Mouse (Mus musculus) midbrain, embryonic 15.5 days (tissue): Measurements from ENCODE around the gene 2210408I21Rik. TPM values are rescaled to one million over a fixed set of nuclear protein-coding genes. Genes with fewer than 3 reads are reported as not detected.

Source experiments
- ATAC-seq: fragments of 200-750 bp; cut with Nextera tagmentation; replicated peaks from 2 replicates; pipeline ENCODE4 v1.8.0; 2017; ENCODE audit warnings: moderate TSS enrichment
- H3K27ac ChIP-seq: fragments of 300-500 bp; sonication (generic); 2 replicates; pipeline ENCODE4 v1.5.1; 2015; ENCODE audit warnings: mild to moderate bottlenecking, inconsistent platforms
- H3K27me3 ChIP-seq: fragments of 300-500 bp; sonication (generic); replicated peaks from 2 replicates; pipeline ENCODE4 v1.6.1; 2015; ENCODE audit warnings: inconsistent platforms
- H3K36me3 ChIP-seq: fragments of 300-500 bp; sonication (generic); replicated peaks from 2 replicates; pipeline ENCODE4 v1.6.1; 2015; ENCODE audit warnings: inconsistent platforms
- H3K4me1 ChIP-seq: fragments of 300-500 bp; sonication (generic); 2 replicates; pipeline ENCODE4 v1.6.1; 2015; ENCODE audit warnings: inconsistent platforms
- H3K4me2 ChIP-seq: fragments of 300-500 bp; sonication (generic); 2 replicates; pipeline ENCODE4 v1.6.1; 2015; ENCODE audit warnings: inconsistent platforms, mild to moderate bottlenecking, moderate library complexity
- H3K4me3 ChIP-seq: fragments of 300-500 bp; sonication (generic); 2 replicates; pipeline ENCODE4 v1.5.1; 2015; ENCODE audit warnings: mild to moderate bottlenecking, inconsistent platforms
- H3K9ac ChIP-seq: fragments of 300-500 bp; sonication (generic); 2 replicates; pipeline ENCODE4 v1.6.1; 2015; ENCODE audit warnings: mild to moderate bottlenecking, inconsistent platforms
- H3K9me3 ChIP-seq: fragments of 300-500 bp; sonication (generic); 2 replicates; pipeline ENCODE4 v1.6.1; 2016; ENCODE audit warnings: inconsistent platforms
- WGBS: fragments of 180-500 bp; shearing (Covaris S2); methylation state at CpG from one replicate; pipeline ENCODE4 v1.1.7; 2015; ENCODE audit warnings: mixed read lengths; 5-methylcytosine and 5-hydroxymethylcytosine counted together
- polyA plus RNA-seq: library from polyadenylated mRNA; unstranded; fragments of >200 nt; fragmentation: Nextera tagmentation; extraction: Ambion mirVana; gene quantifications from 2 replicates; pipeline ENCODE4 v1.2.1, GENCODE M21; 2015

2210408I21Rik gene
- polyA plus RNA-seq, 1 experiment from 2014 or later: 13.4 TPM

DNA sequence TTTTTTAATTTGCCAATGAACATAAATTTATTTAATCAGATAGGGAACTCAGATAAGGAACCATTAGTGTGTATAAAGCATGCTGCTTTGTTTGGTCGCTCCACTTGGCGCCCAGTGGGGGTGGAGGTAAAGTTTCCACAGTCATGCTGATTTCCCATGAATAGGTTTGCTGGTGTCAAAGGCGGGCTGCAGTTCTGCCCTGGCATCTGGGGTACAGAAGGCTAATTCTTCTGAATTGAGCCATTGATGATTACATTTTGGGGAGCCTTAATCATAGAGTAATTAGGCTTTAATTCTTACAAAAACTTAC is 413.0 kb downstream of the 2210408I21Rik start:
- peak overlapping the region; percentile 13; the same call in 1 of the 2 replicates for H3K9ac ChIP-seq
- no peaks in the 10 kb centered on the region for H3K27me3 ChIP-seq
- 0% methylated on average over 3 of the region's 3 CpGs for WGBS

DNA sequence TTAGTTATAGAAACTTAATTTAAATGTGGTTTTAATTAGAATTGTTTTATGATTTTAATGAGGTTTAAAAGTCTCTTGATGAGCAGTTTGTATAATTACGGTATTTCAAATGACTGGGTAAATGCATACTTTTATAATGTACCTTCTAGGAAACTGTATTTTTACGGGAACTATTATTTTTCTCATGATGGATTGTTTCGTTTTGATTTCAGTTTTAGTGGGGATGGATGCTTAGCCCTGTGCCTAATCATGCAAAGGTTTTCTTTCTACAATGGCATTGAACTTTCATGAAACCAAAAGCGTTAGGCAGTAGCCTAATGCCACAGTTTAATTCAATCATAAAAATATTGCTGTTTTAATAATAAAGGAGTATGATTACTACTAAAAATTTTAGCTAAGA is 413.4 kb downstream of the 2210408I21Rik start:
- Histone ChIP-seq H3K9me3 (no peaks in the 10 kb centered on the region), H3K27ac (no peak overlapping the region), H3K9ac (no peak overlapping the region), H3K36me3 (no peaks in the 10 kb centered on the region), H3K4me3 (no peak overlapping the region), H3K27me3 (no peaks in the 10 kb centered on the region), H3K4me2 (no peak overlapping the region), H3K4me1 (peaks cover 6% of the 10 kb centered on the region)
- WGBS: 40% methylated on average over 4 of the region's 4 CpGs
- no peak for ATAC-seq

More for the DNA sequence above, 413.0 kb downstream of the 2210408I21Rik start:
- ATAC-seq: peak; percentile 74; the same call in 1 of the 2 replicates
- Histone ChIP-seq H3K4me3 (peak overlapping the region; percentile 9; the same call in 1 of the 2 replicates), H3K27ac (no peak overlapping the region), H3K9me3 (no peaks in the 10 kb centered on the region), H3K4me2 (peak overlapping the region; percentile 37), H3K4me1 (peaks cover 6% of the 10 kb centered on the region), H3K36me3 (no peaks in the 10 kb centered on the region)

- H3K4me2 ChIP-seq: no peak overlapping the region
- no peaks in the 10 kb centered on the region for H3K4me1 ChIP-seq
- no peaks in the 10 kb centered on the region for H3K27me3 ChIP-seq
- no peak overlapping the region for H3K4me3 ChIP-seq
- no peaks in the 10 kb centered on the region for H3K9me3 ChIP-seq
- H3K36me3 ChIP-seq: no peaks in the 10 kb centered on the region
- WGBS: 53% methylated on average over 4 of the region's 4 CpGs
- no peak overlapping the region for H3K27ac ChIP-seq
- ATAC-seq: no peak
- no peak overlapping the region for H3K9ac ChIP-seq
Observed at GRCm38 (mm10) chr13:77594011-77594410, 458.7 kb downstream of the 2210408I21Rik start.

DNA sequence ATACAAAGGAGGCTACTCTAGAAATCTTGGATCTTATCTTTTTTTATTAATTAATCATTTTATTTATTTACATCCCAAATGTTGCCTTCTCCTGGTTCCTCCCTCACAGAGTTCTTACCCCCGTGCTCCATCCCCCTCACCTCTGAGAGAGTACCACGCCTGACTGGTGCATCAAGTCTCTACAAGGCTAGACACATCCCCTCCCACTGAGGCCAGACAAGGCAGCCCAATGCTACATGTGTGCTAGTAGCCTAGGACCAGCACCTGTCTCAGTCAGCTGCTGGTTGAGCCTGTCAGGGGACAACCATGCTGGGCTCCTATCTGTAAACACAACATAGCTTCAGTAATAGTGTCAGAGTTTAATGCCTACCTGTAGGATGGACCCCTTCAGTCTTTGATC is 480.0 kb downstream of the 2210408I21Rik start:
- 91% methylated on average over 2 of the region's 2 CpGs for WGBS
- Histone ChIP-seq H3K27ac (no peak overlapping the region), H3K36me3 (no peaks in the 10 kb centered on the region), H3K9me3 (no peaks in the 10 kb centered on the region), H3K9ac (no peak overlapping the region), H3K27me3 (no peaks in the 10 kb centered on the region), H3K4me1 (no peaks in the 10 kb centered on the region), H3K4me3 (no peak overlapping the region), H3K4me2 (no peak overlapping the region)
- ATAC-seq: no peak

Other genes starting within 250 kb of the 2210408I21Rik start
- 26.4 and 29.3 TPM in 2 replicates for gene Slf1, start 67 bp upstream of the 2210408I21Rik start, polyA plus RNA-seq